Mouse (Mus musculus) urinary bladder, postnatal 36 days (tissue): ENCODE results near the gene Rab2b.
A peak's percentile ranks its signal among the peaks of the same experiment; 100 is the strongest.
"Not testable (repeated sequence)": the region's sequence is repeated elsewhere in the genome, so short reads cannot be mapped to it uniquely, and the experiment has no call there.

Experiments
- DNase-seq, 2 experiments: peaks; one replicate each; pipeline ENCODE4 v3.0.0; 2022; ENCODE audit warnings: low spot score in 2 of 2, mixed read lengths in 1 of 2

Rab2b gene

GRCm38 (mm10) chr14:52278932-52279746 lies at the start of gene Rab2b, which contains the start of gene Tox4:
Gene Rab2b (minus strand): TSS chr14:52279545.
Gene Tox4 (plus strand): TSS chr14:52279146.
- peak; percentile 98 for DNase-seq

- no peak for DNase-seq
Measured at GRCm38 (mm10) chr14:52327910-52328812, 48.8 kb upstream of the Rab2b start, which contains the start of gene Sall2. Gene Sall2 (minus strand): TSS chr14:52328762.

GRCm38 (mm10) chr14:52327375-52327901 lies 48.1 kb upstream of the Rab2b start:
- no peak for DNase-seq

- DNase-seq, result no peak
Measured at GRCm38 (mm10) chr14:52325890-52326289, 46.5 kb upstream of the Rab2b start.

GRCm38 (mm10) chr14:52319361-52319760 lies 40.0 kb upstream of the Rab2b start:
- no peak for DNase-seq

- no peak for DNase-seq
Measured at GRCm38 (mm10) chr14:52316441-52317225, 37.3 kb upstream of the Rab2b start.

GRCm38 (mm10) chr14:52315792-52316440 lies 36.6 kb upstream of the Rab2b start:
- DNase-seq, result peak; percentile 15 to 56

- DNase-seq, result no peak
Measured at GRCm38 (mm10) chr14:52315283-52315780, 36.0 kb upstream of the Rab2b start.

- no peak for DNase-seq
Measured at GRCm38 (mm10) chr14:52314808-52315150, 35.4 kb upstream of the Rab2b start.

GRCm38 (mm10) chr14:52313931-52314807 lies 34.8 kb upstream of the Rab2b start:
- DNase-seq, result no peak

GRCm38 (mm10) chr14:52310906-52311305 lies 31.6 kb upstream of the Rab2b start:
- no peak for DNase-seq

- not testable (repeated sequence) for DNase-seq
Measured at GRCm38 (mm10) chr14:52310343-52310742, 31.0 kb upstream of the Rab2b start.

GRCm38 (mm10) chr14:52306100-52306499 lies 26.8 kb upstream of the Rab2b start:
- DNase-seq, result no peak

GRCm38 (mm10) chr14:52304644-52305271 lies 25.4 kb upstream of the Rab2b start, which contains the start of gene Mettl3:
Gene Mettl3 (minus strand): TSS chr14:52305128.
- peak; percentile 89 to 91 for DNase-seq

- not testable (repeated sequence) for DNase-seq
Measured at GRCm38 (mm10) chr14:52303517-52303916, 24.2 kb upstream of the Rab2b start.

- DNase-seq, result no peak
Measured at GRCm38 (mm10) chr14:52295558-52296264, 16.4 kb upstream of the Rab2b start.

GRCm38 (mm10) chr14:52284191-52284590 lies 4.8 kb upstream of the Rab2b start:
- DNase-seq, result no peak

GRCm38 (mm10) chr14:52283629-52284028 lies 4.3 kb upstream of the Rab2b start:
- no peak for DNase-seq

- DNase-seq, result no peak
Measured at GRCm38 (mm10) chr14:52279747-52280120, 389 bp upstream of the Rab2b start.
